Mouse (Mus musculus): ENCODE measurements around the gene Gm45837. TPM values are rescaled to one million over a fixed set of nuclear protein-coding genes. Genes with fewer than 3 reads are reported as not detected.

Gene Gm45837
- total RNA-seq, 2 experiments from 2014 or later, result 35.6 TPM; not detected in 1

DNA sequence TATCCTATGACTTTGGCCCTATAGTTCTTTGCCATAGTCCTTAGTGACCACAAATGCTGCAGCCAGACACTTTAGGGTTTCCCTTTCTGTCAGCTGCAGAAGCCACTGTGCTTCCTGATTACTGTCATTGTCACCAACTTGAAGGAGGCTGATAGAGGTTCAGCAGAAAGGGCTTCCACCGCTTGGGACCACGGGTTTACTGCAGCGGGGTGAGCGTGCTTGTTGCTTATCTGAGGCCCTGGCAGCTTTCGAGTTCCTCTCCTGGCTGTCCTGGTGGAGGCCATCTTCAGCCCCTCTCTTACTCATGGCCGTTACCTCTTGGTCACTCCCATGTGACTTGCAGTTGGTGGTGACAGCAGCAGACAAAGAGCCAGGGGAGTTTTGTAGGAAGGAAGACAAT is 21.4 kb upstream of the Gm45837 start:
- no peak for ATAC-seq (ENCODE audit: poor library complexity, severe bottlenecking)

GRCm38 (mm10) chr7:101391909-101392479 is 18.7 kb upstream of the Gm45837 start:
- ATAC-seq (ENCODE audit: poor library complexity, severe bottlenecking), result no peak

- no peak for ATAC-seq (ENCODE audit: poor library complexity, severe bottlenecking)
Observed at GRCm38 (mm10) chr7:101393015-101393414, 17.7 kb upstream of the Gm45837 start.

DNA sequence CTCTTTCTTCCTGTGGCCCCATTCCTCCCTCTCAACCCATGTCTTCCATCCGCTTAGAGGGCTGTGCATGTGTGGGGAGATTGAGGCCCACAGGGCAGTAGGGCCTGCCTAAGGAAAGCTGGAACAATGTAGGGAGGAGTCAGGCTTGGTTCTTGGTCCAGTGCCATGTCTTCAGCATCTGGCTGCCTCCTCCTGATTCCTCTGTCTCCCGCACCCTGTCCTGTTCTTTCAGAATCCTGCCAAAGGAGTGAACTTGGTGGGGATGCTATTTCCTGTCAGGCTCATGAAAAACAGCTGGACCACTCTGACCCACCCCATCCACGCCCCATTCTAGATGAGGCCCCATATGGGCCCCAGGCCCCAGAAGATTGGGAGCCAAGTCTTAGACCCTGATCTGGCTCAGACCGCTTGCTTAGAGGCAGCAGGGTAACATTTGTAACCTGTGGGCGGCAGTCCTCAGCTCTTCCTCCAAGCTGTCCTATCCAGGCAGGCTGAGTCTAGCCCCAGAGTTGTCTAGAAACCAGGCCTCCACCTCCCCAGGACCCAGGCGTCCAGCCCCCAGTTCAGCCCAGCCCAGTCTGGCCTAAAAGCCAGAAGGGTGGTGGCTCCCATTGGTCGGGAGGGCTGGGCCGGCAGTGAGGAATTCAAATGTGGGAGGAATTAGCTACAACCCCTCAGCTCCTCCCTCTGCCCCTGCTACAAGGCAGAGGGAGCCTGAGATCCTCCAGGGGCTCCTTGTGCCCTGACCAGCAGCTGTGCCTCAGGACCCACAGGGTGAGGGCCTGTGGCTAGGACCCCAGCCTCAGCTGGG is 16.8 kb upstream of the Gm45837 start:
- ATAC-seq (ENCODE audit: poor library complexity, severe bottlenecking), result no peak

DNA sequence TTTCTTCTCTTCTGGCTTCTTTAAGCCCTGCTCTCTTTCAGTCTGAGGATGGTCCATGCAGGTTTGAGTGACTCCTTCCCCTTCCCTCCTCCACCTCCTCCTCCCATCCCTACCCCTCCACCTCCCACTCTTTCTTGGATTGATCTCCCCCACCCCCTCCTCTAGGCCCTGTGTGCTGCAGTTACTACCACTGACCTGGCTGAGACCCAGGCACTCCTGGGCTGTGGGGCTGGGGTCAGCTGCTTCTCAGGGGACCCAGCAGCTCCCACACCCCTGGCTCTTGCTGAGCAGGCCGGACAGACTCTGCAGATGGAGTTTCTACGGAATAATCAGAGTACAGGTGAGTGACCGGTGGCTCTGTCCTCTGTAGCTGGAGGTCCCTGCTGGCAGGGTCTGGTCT is 16.1 kb upstream of the Gm45837 start:
- ATAC-seq (ENCODE audit: poor library complexity, severe bottlenecking), result no peak

GRCm38 (mm10) chr7:101395471-101395870 is 15.2 kb upstream of the Gm45837 start:
- ATAC-seq (ENCODE audit: poor library complexity, severe bottlenecking), result no peak

- ATAC-seq (ENCODE audit: poor library complexity, severe bottlenecking), result no peak
Observed at GRCm38 (mm10) chr7:101397175-101397574, 13.5 kb upstream of the Gm45837 start.

GRCm38 (mm10) chr7:101401510-101401909 is 9.2 kb upstream of the Gm45837 start:
- ATAC-seq (ENCODE audit: poor library complexity, severe bottlenecking), result no peak

DNA sequence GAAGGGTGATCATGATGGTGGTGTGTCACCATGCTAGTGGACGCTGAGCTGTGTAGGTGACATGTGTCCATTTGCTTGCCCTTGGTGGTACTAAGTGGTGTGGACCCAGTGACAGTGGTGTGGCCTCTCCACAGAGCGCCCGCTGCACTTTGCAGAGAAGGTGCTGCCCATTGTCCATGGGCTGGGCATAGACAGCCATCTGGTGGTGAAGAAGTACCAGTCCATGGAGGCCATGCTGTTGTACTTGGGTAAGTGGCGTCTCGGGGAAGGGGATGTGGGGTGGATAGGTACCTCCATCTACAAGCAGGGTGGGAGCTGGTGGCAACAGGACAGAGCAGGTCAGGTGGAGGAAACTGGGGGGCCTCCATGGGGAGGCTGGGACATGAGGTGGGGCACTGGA is 6.9 kb upstream of the Gm45837 start:
- ATAC-seq (ENCODE audit: poor library complexity, severe bottlenecking), result no peak

DNA sequence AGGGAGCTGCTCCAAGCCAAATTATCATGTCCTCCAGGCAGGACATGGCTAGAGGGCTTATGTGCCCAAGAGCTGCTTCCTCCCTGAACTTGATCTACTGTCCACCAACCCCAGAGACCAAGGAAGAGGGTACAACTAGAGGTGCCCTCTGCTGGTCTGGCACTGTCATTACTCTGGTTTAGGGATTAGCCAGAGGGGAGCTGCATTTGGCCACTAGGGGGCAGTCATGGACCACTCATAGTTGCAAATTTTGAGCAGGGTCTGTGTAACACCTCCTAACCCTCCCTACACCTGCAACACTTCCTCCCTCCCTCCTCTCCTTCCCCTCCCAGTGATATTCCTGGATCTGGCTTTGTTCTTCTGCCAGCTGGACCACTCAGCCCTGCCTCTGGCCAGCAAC is 2.1 kb downstream of the Gm45837 start:
- ATAC-seq (ENCODE audit: poor library complexity, severe bottlenecking), result peak; percentile 83

DNA sequence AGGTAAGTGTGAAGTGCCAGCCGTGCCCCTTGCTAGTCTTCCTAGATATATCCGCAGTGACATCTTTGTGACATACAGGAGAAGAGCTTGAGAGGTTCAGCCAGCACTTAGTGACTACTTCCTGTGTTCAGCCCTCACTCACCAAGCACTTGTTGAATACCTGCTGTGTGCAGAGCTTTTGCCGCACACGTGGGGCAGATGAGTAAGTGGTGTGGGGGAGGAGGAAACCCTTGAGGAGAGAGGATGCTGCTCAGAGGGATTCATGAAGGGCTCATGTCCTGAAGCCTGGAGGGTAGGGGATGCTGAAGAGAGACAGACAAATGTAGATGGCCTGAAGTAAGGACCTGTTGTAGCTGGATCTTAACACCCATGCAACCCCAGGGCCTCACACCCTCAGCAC is 3.5 kb downstream of the Gm45837 start:
- no peak for ATAC-seq (ENCODE audit: poor library complexity, severe bottlenecking)

GRCm38 (mm10) chr7:101414661-101415511 is 4.2 kb downstream of the Gm45837 start:
- no peak for ATAC-seq (ENCODE audit: poor library complexity, severe bottlenecking)

DNA sequence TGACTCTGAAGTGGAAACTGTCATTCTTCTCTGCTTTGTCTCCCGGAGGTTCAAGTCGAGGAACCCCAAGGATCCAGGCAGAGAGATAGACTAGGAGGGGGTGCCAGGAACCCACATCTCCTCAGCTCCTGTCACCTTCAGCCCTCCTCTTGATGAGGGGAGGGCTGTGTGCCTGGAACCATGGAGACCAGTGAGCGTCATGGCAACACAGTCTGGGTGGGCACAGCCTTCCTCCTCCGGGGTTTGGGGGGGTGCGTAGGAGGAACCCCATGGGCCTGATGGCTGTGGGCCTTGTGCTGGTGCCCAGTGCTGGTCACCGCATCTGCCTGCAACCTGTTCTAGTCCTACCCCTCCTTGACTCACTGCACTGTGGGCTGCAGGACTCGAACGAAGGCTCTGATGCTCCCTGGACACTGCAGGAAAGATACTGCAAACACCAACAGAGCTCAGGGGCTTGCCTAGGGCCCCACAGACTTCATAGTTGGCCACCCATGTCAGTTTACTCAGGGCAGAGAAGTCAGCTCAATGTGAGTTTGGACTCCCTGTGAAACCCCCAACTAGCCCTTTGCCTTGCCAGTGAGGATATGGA is 4.9 kb downstream of the Gm45837 start:
- no peak for ATAC-seq (ENCODE audit: poor library complexity, severe bottlenecking)

DNA sequence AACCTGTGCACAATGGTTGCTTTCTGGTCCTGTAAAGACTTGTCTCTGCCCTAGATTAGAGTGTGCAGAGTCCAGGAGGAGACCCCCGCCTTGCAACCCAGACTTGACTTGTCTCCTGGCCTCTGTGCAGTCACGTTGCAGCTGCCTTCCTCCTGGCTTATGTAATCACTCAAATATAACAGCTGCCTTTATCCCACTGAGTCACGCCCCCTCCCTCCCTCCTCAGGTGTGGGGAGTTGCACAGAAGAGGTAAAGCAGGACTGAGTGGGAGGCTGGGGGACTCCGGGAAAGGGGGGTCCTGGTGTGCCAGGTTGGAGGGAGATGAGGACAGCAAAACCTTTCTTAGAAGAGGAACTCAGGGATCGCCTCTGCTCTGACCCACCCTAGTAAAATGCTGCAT is 5.7 kb downstream of the Gm45837 start:
- ATAC-seq (ENCODE audit: poor library complexity, severe bottlenecking), result no peak

DNA sequence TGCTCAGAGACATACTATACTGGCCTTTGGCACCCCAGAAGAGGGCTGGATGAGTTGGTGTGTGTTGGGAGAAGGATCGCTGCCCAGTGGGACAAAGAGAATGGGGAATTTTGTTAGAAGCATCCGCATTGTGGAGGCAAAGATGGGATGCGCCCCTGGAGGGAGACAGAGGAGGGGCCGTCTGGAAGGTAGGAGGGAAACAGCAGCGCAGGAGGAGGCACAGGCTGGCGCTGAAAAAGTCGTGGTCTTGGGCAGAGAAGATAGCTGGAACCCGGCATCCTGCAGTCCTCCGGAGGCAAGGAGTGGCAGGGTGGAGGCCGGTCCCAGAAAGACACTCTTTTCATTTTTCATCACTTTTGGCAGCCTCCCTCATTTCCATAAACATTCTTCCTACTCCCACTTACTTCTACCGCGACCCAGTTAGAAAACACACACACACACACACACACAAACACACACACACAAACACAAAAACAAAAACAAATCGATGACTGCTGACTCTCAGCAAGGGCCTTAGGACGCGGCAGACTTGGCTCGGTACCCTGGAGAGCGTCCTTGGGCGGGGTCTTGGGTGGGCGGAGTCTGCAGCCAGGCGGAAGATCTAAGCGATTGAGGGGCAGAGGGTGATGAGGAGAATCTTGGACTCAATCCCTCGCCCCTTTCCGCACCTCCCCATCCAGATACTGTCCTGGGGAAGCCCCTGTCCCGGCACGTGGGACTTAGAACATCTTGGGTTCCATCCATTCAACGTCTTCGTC is 8.5 kb downstream of the Gm45837 start:
- no peak for ATAC-seq (ENCODE audit: poor library complexity, severe bottlenecking)

DNA sequence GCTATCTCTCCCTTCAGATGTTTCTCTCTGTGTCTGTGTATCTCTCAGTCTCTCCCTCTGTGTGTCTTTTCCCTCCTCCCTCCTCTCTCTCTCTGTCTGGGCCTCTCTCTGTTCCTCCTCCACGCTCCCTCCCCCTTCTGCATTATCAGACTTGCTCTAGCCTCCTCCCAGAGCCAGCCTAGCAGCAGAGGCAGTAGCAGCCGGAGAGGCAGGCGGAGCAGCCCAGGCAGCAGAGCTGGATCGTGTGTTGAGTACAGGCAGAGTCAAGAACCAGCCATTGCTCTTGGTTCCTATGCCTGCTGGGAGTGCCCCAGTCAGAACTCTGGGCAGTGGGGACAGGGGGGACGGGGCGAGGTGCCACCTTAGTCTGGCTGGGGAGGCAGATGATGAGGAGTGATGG is 10.8 kb downstream of the Gm45837 start, which contains the start of gene Pde2a:
TSS of gene Pde2a (plus strand) at position 163 of the 400 bp plus-strand sequence.
- no peak for ATAC-seq (ENCODE audit: poor library complexity, severe bottlenecking)

- ATAC-seq (ENCODE audit: poor library complexity, severe bottlenecking), result no peak
Observed at GRCm38 (mm10) chr7:101422069-101422468, 11.4 kb downstream of the Gm45837 start.

GRCm38 (mm10) chr7:101422646-101423045 is 12.0 kb downstream of the Gm45837 start:
- ATAC-seq (ENCODE audit: poor library complexity, severe bottlenecking), result no peak

DNA sequence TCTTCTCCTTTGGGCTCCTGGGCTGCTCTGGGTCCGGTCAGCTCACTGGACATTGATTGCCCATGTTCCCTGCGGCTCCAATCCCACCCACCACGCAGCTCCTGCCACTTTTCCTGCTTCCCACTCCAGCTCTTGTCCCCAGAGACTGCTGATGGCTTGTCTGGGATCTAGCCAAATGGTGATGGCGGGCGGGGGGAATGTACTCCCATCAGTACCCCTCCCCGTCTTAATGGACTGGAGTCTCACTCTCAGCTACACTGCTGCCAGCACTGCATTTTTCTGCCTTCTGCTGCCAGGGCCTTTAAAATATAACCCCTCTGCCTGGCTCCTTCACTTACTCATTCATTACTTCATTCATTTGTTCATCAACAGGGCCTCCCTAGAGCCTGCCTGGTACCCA is 13.3 kb downstream of the Gm45837 start:
- ATAC-seq (ENCODE audit: poor library complexity, severe bottlenecking), result no peak

GRCm38 (mm10) chr7:101426692-101427091 is 16.0 kb downstream of the Gm45837 start:
- ATAC-seq (ENCODE audit: poor library complexity, severe bottlenecking), result no peak

All from megakaryocyte, adult 5-6 weeks (primary cell).